Mouse (Mus musculus) layer of hippocampus, adult 9-11 months (tissue): Measurements from ENCODE around the gene Ercc6l2.

Experiments used
- DNase-seq: peaks from one replicate; pipeline ENCODE4 v3.0.0; 2022

The Ercc6l2 gene

GRCm38 (mm10) chr13:63936369-63936768 lies 121.3 kb downstream of the Ercc6l2 start:
- no peak for DNase-seq

GRCm38 (mm10) chr13:63940257-63940656 lies 125.2 kb downstream of the Ercc6l2 start:
- DNase-seq, result no peak

- no peak for DNase-seq
These were observed 126.1 kb downstream of the Ercc6l2 start for GRCm38 (mm10) chr13:63941170-63941569.

- no peak for DNase-seq
These were observed 128.6 kb downstream of the Ercc6l2 start for GRCm38 (mm10) chr13:63943605-63944004.

GRCm38 (mm10) chr13:63944344-63945021 lies 129.4 kb downstream of the Ercc6l2 start:
- DNase-seq, result no peak
